Mouse (Mus musculus): ENCODE results near the gene Sgtb.

Sgtb gene

GRCm38 (mm10) chr13:104179176-104179888 lies 69.8 kb downstream of the Sgtb start:
- no peak for DNase-seq

GRCm38 (mm10) chr13:104187357-104187756 lies 77.8 kb downstream of the Sgtb start:
- no peak for DNase-seq
